Mouse (Mus musculus) cerebellum, postnatal 25 days (tissue): ENCODE results near the gene Cenpw.
A peak's percentile ranks its signal among the peaks of the same experiment; 100 is the strongest.

Experiments used
- DNase-seq, 2 experiments: peaks; one replicate each; pipeline ENCODE4 v3.0.0; 2021; ENCODE audit warnings: mixed read lengths in 2 of 2

Gene Cenpw

DNA sequence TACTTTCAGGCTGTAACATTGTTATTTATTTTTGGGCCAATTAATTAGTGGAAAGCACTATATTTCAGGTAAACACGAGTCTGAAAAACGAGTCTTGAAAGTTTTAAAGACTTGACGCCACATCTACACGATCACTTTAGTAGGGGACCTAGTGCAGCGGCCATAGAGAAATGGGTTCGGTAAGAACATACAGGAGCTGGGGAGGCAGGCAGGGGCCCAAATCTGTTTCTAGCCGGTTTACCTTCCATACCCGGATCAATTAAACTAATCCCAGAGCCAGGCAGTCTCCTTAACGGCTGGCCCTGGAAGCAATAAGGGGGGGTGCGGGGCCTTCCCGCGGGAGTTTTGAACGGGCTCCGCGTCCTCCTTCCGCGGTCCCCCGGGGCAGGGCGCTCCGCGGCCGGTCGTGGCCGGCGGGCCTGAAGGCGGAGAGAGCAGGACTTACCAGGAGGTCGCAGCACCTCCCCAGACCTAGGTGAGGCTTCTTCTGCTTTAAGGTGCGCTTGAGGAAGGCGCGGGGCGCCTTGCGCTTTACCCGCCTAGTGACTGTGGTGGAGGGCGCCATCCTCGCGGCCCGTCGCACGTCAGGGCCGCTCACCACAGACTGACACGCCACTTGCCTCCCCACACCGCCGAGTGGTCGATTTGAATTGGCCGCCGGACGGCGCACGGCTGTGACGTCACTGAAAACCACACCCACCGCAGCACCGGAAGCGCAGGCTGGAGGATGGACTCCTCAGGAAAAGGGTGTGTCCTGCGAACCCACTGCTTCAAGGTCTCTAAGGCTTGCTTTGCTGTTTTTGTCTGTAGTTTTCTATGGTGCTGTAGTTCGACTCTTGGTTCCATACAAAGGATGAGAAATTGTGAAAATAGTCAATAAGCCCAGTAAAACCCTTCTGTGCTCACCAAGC lies at the start of gene Cenpw:
Gene Cenpw (minus strand): TSS at position 645 of the 911 bp plus-strand sequence.
- DNase-seq: peak; percentile 83 to 88

- no peak for DNase-seq
Observed at GRCm38 (mm10) chr10:30249654-30250053, 49.3 kb upstream of the Cenpw start.

- DNase-seq: peak in 1 of 2 experiments; percentile 2
Observed at GRCm38 (mm10) chr10:30199501-30199900, 859 bp downstream of the Cenpw start.

DNA sequence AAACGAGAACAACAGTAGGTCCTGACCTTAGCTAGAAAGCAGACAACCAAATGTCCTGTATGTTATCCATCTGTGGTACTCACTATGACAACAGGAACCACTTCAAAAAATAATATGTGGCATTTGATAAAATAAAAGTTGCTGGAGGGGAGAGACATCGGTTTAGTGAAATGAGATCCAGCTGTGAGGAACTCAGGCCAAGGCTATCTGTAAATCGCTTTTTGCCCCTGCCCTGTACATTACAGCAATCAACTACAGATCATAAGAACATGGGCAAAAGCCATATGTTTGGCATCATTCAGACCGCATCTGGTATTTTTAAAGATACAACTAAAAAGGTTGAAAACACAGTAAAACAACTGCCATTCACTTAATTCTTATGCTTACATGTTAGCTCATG lies 32.7 kb downstream of the Cenpw start:
- no peak for DNase-seq
